Mouse (Mus musculus): ENCODE results near the gene Cox10.
A peak's percentile ranks its signal among the peaks of the same experiment; 100 is the strongest.

Cox10 gene

GRCm38 (mm10) chr11:64078956-64079726 is at the start of gene Cox10:
Cox10 (minus strand) TSS chr11:64079468.
- DNase-seq: peak; percentile 86 to 88

GRCm38 (mm10) chr11:64128016-64128415 is 48.7 kb upstream of the Cox10 start:
- DNase-seq: no peak

- no peak for DNase-seq
Observed at GRCm38 (mm10) chr11:64125471-64125870, 46.2 kb upstream of the Cox10 start.

GRCm38 (mm10) chr11:64123174-64123573 is 43.9 kb upstream of the Cox10 start:
- peak in 1 of 2 experiments; percentile 10 for DNase-seq

GRCm38 (mm10) chr11:64116711-64117110 is 37.4 kb upstream of the Cox10 start:
- no peak for DNase-seq

DNA sequence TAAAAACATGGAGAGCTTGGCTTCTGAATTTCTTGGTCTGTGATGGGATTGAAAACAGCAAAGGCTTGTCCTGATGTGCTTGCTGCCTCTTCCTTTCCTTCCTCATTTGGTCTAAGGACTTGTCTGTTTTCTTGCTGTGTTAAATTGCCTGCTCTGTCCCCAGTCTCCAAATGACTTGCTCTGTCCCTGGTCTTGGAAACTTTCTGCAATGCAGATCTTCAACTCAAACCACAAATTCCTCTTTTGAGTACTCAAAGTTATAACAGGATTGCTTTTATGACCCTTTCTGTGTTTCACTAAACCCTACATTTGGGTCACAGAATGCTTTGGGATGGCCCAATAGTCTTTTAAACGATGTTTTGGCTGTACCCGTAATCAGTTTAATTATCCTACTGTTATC is 36.6 kb upstream of the Cox10 start:
- DNase-seq: no peak

GRCm38 (mm10) chr11:64115101-64115500 is 35.8 kb upstream of the Cox10 start:
- DNase-seq: no peak

DNA sequence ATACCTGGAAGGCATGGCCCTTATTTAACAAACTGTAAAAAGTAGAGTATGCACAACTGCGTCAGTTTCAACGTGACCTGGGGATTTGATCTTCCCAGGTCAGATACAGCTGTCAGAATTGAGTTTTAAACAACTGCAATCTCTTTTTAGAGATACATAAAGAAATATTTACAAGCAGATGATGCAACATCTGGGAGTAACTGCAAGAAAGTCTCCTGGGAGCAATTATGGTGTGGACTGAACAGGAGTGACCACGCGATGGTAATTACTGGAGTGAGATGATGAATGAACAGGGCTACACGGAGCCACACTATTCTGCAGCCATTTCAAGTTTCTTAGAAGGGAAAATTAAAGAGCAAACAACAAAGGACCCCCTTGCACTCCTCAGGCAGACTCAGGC is 20.8 kb upstream of the Cox10 start:
- no peak for DNase-seq

DNA sequence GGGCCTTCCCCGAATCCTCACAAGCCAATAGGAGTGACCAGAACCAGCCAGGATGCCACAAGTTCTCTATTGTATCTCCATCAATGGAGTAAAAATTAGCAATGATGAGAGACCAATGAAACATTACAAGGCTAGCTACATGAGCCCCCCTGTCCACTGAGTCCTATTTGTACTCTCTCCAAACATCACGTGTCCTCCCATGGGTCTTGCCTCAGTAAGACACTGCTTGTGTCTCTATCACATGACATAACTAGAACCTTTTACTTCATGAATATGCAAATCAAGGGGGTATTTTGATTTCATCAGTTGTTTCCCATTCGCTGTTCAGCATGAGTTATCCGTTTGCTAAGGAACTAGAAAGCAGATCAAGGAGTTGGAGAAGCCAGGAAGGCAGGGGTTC is 13.8 kb upstream of the Cox10 start:
- DNase-seq: no peak

DNA sequence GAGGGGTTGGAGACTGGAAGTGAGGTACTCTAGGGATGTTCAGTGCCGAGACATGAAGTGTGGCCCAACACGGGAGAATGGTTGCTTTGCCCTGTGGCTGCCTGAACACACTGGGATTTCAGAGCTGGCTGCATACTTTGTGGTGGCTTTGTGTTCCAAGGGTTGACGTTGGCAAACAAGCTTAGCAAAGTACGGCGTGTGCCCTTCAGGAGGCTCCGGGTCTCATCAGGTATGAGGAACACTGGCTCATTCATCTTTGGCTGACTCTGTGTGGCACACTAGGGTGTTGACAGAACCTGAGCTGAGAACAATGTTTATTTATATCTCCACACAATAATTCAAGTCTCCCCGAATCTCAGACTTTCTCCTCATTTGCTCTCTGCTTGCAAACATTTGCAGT is 11.9 kb upstream of the Cox10 start:
- DNase-seq: no peak

DNA sequence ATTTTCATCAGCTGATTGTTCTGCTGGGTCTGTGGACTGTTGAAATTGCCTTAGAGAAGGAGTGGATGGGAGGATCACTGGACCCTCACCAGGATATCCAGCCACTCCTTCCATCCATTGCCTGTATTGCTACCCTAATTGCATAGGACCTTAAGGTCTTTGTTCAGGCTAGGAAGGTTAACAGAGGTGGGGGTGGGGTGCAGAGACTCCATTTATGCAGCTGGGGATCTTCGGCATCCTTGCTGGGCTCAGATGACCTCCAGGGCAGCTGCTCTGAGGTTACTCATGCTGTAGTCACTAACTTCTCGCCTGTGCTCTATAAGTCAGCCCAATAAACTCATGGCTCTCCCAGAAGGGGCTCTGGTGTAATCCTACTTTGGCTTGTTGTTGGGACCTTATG is 10.4 kb upstream of the Cox10 start:
- DNase-seq: no peak

DNA sequence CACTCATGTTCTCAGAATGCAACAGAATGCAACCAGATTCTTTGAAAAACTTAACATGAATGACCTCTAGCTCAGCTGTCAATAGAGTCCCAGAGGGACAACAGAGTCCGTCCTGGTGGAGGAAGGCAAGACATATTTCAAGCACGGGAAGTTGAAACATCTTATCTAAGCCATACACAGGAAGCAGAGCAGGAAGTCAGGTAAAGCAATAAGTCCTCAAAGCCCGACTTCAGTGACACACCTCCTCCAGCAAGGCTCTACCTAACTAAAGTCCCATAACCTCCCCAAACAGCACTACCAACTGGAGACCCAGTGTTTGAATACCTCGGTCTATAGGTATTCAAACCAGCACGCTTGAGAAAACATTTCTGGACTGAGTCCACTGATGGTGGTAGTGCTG is 6.6 kb upstream of the Cox10 start:
- DNase-seq: no peak

GRCm38 (mm10) chr11:64079727-64080081 is 436 bp upstream of the Cox10 start:
- DNase-seq: no peak

GRCm38 (mm10) chr11:64076212-64076611 is 3.1 kb downstream of the Cox10 start:
- DNase-seq: no peak

DNA sequence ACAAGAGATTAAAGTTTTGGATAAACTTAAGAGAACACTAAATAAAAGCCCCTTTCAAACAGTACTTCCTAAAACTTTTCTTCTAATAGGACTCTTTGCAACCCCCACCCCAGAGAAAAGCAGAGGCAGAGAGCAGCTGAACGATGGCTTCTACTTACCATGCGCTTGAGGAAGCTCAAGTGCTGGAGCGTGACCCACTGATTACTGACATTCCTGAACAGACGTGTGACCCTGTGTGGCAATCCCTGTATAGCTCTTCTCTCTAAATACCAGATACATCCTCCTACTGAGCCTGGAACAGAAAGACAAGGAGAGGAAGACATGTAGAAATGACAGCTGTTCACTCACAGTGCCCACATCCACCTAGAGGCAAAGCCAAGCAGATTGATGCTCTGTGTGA is 5.9 kb downstream of the Cox10 start:
- no peak for DNase-seq

- no peak for DNase-seq
Observed at GRCm38 (mm10) chr11:64071536-64071935, 7.7 kb downstream of the Cox10 start.

DNA sequence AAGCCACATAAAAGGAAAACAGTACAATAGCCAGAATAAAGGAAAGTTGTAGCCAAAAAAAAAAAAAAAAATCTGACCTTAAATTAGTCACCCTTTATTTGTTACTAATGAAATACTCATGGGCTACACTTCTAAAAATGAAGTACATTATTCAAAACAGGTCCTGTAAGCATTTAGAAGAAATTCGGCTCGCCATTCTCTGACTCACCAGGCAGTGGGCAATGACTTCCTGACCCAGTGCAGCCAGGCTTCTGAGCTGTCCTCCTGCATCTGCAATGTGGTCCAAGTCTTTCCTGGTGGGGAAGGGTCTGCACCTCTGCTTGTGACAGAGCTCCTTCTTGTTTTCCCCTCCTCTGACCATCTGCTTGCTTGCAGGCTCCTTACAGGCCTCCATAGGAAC is 13.3 kb downstream of the Cox10 start:
- DNase-seq: no peak

- no peak for DNase-seq
Observed at GRCm38 (mm10) chr11:64063130-64063529, 16.1 kb downstream of the Cox10 start.

- no peak for DNase-seq
Observed at GRCm38 (mm10) chr11:64062226-64062625, 17.0 kb downstream of the Cox10 start.

- no peak for DNase-seq
Observed at GRCm38 (mm10) chr11:64059305-64059704, 20.0 kb downstream of the Cox10 start.

GRCm38 (mm10) chr11:64058474-64058873 is 20.8 kb downstream of the Cox10 start:
- DNase-seq: no peak

DNA sequence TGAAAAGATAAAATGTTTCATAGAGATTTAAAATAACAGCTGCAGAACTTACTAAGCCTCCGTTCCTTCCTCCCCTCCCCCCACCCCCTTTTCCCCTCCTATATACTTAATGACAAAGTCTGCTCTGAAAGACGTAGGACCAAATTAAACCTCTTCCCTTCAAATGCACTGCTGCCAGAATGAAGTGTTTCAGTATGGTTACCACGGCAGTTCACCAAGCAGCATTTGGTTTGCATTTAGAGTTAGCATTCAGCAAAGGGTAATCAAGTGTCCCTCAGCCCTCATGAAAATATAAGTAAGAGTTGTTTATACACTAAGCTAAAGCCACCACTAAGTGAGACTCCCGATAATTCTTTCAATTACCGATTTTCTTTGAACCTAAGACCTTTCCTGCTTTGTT is 25.9 kb downstream of the Cox10 start:
- DNase-seq: no peak

GRCm38 (mm10) chr11:64051195-64051968 is 27.9 kb downstream of the Cox10 start:
- no peak for DNase-seq

GRCm38 (mm10) chr11:64047432-64047831 is 31.8 kb downstream of the Cox10 start:
- peak; percentile 14 to 40 for DNase-seq

All from thymus, postnatal 36 days (tissue).